Mouse (Mus musculus) cerebellum, adult 11 months (tissue): ENCODE results near the gene Mettl21a.
"Not testable (repeated sequence)": the region's sequence is repeated elsewhere in the genome, so short reads cannot be mapped to it uniquely, and the experiment has no call there.

ENCODE experiments used
- DNase-seq: peaks from one replicate; pipeline ENCODE4 v3.0.0; 2022

Mettl21a gene

DNA sequence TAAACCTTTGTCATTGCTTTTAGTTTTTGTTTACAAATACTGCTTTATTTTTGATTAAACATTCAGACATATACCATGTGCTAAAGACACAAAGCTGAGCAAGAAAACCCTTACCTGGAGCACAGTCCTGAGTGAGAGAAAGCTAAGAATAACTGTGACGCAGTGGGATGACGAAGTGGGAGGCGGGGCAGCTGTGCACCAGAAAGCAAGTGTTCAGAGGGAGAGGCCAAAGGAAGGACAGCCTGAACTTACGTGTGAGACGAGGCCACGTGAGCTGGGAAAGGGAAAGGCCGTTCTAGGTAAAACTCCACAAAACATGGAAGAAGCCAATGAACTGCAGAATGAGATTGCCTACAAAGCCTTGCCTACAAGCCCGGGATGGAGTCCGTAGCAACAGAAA lies 7.1 kb downstream of the Mettl21a start:
- DNase-seq: no peak

DNA sequence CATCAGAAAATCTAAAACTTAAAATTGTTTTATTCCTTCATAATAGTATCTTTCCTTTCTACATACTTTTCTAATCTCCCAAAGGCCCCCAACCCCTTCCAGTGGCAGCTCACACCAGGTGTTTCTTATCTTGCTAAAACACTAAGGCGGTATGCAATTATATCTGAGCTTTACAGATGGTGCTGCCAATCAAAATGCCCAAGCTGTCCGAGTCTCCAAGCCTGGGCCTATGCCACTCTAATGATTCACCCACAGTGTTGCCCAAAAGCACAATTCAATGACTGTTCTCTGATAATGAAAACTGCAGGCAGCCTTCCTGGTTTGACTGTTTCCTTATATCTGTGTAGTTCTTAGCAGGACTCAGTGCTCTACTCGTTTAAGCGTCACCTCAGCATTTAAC lies 7.9 kb downstream of the Mettl21a start:
- DNase-seq: no peak

DNA sequence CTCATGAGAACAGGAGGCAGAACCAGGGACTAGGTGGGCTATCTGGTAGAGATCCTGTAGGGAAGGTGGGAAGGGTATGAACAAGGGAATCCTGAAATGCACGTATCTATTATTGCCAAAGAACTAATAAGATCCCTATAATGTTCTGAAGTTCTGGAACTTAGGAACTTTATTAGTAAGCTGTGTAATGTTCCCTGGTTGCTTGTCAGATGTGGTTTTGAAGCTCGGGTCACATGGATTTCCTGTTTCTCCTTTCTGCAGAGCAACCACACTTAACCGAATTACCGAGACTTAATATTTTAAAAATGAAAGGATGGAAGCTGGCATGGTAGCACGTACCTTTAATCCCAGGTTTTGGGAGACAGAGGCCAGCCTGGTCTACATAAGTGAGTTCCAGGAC lies 13.7 kb downstream of the Mettl21a start:
- no peak for DNase-seq

DNA sequence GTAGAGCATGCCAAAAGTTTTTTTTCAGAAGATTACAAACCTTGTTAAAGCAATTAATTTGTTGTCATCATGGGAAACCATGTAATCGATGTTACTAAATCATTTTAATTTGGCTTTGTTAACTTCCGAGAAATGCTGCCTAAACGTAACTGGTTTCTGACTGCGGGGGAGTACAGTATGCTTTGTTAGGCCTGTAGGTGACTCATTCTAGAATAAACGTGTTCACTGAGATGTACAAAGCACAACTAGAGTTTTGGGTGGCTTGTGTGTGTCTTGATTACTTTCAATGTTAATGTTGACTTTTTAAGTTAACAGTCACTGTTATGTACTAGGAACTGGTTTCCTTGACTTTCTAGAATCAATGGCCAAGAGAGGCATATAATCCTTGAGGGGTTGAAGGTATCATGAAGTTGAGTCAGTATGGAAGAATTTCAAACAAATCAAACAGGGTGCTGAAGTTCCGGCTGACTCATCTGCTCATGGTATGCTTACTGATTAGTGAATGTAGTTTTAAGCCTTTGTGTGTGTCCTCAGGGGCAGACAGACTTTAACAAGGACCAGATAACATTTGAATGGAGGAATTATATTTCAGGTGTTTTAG lies 15.7 kb downstream of the Mettl21a start:
- DNase-seq: no peak

DNA sequence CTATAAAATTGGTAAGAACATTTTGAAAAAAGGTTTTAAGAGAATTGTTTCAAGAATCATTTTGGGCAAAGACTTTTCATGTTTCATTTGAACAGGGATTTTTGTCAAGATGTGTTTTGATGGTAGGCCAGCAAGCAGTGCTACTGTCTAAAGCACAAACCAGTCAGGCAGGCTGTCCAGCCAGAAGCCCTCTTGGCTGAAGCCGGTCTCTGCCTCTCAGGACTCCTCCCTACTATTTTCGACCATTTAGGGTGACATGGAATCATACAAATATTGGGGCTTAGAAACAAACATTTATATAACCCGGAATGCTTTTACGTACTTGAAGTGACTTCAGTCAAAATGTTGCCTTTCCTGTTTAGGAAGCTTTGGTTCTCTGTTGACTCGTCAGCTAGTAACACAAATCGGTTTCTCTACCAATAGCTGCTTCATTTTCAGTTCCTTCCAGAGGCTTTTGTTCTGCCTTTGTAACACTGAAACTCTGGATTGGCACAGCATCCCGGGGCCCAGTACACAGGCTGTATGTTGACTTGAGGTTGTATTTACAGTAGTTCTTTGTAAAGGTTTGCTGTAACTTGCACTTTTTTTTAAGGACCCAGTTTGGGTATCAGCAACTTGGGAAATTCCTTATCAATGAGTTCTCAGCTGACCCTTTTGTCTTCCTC lies 16.5 kb downstream of the Mettl21a start:
- DNase-seq: no peak

DNA sequence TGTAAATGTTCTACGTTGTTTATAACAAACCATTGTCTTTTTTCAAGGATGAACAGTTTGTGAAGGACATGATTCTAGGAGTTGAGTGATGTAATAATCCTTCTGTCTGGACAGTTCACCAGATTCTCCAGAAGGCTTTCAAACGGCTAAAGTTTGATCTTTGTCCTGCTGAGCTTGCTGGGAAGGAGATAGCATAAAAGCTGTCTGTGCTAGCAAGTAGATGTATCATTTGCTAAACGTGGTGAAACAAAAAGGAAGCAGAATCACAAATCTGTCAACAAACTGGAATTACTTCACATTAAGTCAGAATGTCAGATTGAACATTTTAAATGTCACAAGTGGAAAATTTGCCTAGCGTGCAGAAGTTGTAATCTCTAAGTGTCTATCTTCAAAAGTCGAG lies 18.1 kb downstream of the Mettl21a start:
- DNase-seq: no peak

DNA sequence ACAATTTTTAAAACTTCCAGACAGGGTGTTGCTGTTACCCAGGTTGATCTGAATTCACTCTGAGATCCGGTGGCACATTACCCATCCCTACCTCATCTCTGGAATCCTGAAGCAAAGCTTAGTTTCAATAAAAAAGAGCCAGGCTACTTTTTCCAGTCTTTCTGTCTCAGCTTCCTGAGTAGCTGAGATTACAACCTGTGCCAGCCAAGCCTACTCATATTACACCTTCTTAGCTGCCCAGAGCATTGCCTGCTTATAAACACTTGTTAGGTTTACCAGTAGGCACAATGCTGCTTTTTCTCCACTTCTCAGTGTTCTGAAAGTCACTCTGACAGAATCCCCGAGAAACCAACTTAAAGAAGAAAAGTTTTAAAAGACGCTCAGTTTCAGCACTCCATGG lies 38.2 kb downstream of the Mettl21a start:
- DNase-seq: no peak

DNA sequence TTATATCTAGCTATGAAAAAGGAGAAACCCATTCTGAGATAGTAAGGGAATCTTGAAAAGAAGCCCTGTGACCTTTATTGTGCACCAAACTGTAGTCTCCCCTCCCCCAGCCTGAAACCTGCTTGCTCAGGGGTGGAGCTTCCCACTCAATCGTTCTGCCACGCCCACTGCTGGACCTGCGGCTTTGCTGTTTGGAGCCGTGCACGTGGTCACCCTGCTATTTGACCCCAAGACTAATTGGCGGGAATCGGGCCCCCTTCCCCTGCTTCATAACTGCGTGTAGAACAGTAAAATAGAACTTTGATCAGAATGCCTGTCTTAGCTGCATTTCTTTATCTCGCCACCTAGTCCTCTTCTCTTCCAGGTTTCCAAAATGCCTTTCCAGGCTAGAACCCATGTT lies 39.1 kb downstream of the Mettl21a start:
- not testable (repeated sequence) for DNase-seq

DNA sequence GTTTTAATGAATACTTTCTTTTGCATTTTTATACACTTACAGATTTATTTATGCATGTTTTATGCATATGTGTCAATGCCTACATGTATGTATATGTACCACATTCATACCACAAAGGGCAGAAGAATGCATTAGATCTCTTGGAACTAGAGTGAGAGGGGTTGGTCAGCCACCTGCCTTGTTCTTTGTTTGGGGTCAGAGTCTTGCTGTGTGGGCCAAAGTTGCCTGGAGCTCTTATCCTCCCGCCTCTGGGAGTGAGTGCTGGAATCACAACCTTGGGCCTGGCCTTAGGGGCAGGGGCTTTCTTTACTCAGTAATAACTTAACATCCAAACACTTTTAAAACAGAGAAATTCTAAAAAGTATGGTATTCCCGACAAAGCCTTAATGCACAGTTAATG lies 40.3 kb downstream of the Mettl21a start:
- no peak for DNase-seq

DNA sequence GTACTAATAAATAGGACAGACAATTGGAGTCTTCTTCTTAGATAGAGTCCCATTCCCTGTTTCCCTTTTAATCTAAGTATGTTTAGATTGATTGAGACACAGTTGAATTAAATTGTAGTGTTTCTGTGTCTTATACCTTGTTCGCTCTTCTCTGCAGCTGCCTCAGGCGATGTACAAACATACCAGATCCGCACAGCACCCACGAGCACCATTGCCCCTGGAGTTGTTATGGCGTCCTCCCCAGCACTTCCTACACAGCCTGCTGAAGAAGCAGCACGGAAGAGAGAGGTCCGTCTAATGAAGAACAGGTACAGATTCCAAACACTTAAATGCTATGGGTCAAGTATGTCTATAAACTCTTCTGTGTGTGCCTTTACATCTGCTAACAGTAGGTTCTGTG lies 41.0 kb downstream of the Mettl21a start:
- no peak for DNase-seq

DNA sequence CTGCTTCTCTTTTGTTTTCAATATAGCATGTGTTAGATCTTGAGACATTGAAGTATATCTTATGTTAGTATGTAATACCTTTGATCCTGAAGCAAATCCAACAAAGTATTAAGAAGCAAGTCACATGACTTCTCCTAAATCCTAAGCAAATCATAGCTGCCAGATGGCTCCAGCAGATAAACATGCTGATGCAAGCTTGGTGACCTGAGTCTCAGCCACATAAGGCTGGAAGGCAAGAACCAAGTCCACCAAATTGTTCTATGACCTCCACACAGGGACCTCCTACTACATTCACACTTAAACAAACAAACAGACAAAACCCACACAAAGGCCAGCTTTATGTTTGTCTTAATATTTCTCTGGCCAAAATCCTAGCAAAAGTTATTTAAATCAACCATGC lies 48.8 kb downstream of the Mettl21a start:
- DNase-seq: no peak

DNA sequence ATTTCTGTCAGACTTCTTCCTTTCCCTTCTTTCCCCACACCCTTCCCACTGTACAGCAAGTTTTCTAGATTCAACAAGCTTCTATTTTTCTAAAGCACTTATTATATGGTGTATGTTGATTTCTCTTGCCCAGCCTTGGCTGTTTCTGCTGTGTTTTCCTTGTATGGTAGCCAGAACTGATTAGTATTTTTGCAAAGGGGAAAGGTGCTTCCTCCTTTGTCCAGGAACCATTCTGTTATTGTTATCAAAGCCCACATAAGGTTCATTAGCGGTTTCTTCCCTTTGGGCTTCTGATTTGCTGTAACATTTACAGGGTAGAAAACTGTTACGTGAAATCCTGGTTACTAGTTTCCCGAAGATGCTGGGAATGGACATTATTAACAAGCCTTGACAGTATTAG lies 56.9 kb downstream of the Mettl21a start:
- no peak for DNase-seq
